Mouse (Mus musculus) ES-Bruce4 (cell line): ENCODE data around the gene Nop2.

Experiments
- CTCF ChIP-seq: IDR thresholded peaks from one replicate; pipeline ENCODE4 v1.8.1; 2011; ENCODE audit warnings: low read depth, low read length
- EP300 ChIP-seq: IDR thresholded peaks from 2 replicates; pipeline ENCODE4 v1.6.1; 2011; ENCODE audit warnings: low read depth, low read length; ENCODE audit not compliant: insufficient read depth

- TF ChIP-seq CTCF (no peak), EP300 (no peak)
Measured at GRCm38 (mm10) chr6:125164672-125165327, 33.1 kb downstream of the Nop2 start.
